Mouse (Mus musculus) left cerebral cortex, postnatal 25 days (tissue): ENCODE results near the gene Zdhhc7. TPM values are rescaled to one million over a fixed set of nuclear protein-coding genes. Genes with fewer than 3 reads are reported as not detected.
A peak's percentile ranks its signal among the peaks of the same experiment; 100 is the strongest.

ENCODE experiments used
- DNase-seq, 2 experiments: peaks; one replicate each; pipeline ENCODE4 v3.0.0; 2022; ENCODE audit warnings: low spot score in 2 of 2, mixed read lengths in 1 of 2
- intact Hi-C: fragments of 180-260 bp; cut with DNase I; formaldehyde crosslinking; loops from one replicate; pipeline ENCODE4 v1.15.1; 2025
- total RNA-seq, 2 experiments: library from RNA; stranded (reverse); gene quantifications; 2 replicates each; pipeline ENCODE4 v1.2.3; 2021

Zdhhc7 gene
- total RNA-seq, 2 experiments from 2014 or later: 36.5 to 40.0 TPM

DNA sequence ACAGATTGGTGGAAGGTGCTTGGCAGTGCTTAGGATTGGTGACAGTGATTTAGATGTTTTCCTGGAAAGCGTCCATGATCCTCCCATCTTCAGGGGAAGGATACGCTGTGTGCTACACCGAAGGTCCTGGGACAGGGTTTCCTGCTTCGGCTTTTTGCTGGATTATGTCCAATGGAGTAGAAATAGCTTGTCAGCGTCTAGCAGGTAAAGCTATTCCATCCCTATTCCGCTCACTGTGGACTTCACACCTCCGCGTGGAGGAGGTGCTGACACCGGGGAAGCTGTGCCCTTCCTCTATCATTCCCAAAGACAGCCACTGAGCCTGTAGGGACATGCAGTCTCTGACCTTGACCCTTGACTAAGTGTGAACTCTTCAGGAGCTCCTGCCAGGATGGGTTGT is 16.9 kb upstream of the Zdhhc7 start:
- no peak for DNase-seq
- intact Hi-C loops: loop anchor here (2.0 kb wide), 1 partner anchor 27 kb away; no protein-coding TSS in a partner anchor

DNA sequence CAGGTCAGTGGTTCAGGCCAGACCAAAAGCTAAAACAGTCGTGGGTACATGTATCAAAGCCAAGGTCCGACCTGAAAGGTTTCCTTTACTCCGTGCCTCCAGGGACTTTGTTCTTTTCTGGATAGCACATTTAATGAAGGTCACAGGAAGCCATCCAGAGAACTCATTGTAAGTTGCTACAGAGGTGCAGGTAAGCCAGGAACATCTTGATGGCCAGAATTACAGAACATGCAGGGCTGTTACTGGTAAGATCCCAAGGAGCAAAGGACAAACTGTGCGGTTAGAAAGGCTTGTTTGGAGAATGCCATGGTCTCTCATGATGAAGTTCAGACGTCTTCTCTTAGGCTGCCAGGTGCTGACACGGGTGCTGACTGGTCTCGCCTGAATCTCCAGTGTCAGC is 15.3 kb upstream of the Zdhhc7 start:
- DNase-seq: no peak
- intact Hi-C loops: no loop called here

DNA sequence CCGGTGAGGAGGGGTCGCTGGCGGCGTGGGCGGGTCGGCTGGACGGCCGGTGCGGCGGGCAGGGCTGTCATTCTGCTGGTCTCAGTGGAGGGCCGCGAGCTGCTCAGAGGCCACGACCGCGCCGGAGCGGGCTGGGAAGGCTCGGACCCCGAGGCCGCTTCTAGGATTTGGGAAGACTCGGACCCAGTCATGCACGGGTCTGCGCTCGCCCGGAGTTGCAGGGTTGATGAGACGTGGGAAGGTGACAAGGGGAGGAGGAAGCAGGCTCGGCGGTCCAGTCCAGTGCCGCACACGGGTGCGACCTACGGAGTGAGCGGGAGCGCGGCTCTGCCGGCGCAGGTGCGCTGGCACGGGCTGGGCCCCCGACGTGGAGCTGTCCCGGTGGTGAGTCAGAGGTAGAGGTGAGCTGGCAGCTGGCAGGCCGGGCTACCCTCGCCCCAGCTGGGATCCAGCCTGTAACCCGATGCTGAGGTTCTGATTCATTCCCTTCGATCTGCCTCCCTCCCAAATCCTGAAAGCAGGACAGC is 13.1 kb upstream of the Zdhhc7 start:
- intact Hi-C loops: no loop called here

DNA sequence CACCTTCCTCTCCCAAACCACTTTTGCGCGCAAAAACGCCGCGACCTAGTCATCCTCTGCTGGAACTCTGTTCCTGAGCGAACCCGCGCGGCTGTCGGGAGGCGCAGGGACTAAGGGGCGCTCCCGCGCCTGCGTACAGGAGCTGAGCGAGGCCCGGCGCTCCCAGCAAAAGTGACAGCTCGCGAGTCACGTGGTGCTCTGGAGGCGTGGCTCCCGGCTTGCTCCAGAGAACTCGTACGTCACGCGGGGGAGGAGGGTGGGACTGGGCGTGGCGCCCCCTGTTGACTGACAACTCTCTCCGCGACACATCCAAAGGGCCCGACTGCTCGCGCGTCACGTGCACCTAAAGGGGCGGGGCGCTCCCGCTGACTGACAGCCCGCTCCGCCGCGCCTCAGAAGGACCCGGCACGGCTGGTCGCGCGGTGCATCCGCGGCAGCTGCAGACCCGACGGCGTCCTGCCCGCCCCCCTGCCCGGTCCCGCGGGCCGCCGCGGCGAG is 12.5 kb upstream of the Zdhhc7 start, which contains the start of gene 6430548M08Rik:
TSS of gene 6430548M08Rik (plus strand) at position 395 of the 498 bp plus-strand sequence.
- intact Hi-C loops: no loop called here
- peak; percentile 100 for DNase-seq

More for the DNA sequence above, 13.1 kb upstream of the Zdhhc7 start:
- peak; percentile 27 to 34 for DNase-seq

DNA sequence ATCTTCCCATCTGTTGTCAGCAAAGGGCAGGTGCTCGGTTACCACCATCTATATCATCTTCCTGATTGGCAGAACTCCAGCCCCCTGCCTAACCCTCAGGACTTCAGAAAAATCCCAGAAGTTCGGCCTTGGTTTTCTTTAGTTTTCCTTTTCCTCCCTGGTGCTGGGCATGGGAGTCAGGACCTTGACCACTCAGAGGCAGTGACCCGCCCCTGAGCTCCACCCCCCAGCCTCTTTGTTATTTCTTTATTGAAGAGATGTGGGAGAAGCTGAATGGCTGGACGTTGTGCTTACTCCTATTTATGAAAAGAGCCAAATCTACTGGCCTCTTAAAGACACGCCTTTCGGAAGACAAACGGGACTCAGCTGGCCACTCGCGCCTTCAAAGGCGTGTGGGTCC is 12.0 kb upstream of the Zdhhc7 start:
- no peak for DNase-seq
- intact Hi-C loops: no loop called here

DNA sequence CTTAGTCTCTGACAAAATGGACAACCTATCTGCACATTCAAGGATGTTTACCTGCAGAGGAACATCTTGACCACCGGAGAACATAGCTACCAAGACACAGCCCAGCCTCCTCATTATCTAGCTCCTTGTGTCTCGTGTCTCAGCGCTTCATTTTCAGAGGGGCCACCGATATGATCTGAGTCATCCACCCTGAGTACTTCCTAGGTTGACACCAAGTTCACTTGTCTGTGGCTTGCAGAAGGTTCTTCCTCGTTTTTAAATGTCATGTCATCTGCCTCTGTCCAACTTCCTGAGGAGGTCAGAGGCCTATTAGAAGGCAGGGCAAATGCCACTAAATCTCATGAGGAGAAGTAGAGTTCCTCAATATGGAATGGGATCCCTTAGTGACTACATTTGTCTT is 11.3 kb upstream of the Zdhhc7 start:
- DNase-seq: no peak
- intact Hi-C loops: no loop called here

DNA sequence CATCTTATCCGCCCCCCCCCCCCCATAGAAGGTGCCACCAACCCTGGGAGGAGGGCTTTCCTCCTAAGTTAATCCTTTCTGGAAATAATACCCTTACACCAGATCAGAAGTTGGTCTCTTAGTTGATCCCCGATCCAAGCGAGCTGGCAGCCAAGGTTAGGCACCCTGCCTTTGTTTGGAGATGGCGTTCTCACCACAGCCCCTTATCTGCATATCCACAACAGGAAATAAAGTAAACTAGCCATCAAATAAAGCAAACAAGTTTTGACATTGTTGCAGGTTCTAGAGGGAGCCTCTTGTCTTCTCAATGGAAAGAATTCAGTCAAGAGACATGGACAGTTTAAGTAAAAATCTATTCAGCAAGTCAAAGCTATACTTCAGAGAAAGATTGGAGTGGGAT is 10.1 kb upstream of the Zdhhc7 start:
- DNase-seq: no peak
- intact Hi-C loops: no loop called here

DNA sequence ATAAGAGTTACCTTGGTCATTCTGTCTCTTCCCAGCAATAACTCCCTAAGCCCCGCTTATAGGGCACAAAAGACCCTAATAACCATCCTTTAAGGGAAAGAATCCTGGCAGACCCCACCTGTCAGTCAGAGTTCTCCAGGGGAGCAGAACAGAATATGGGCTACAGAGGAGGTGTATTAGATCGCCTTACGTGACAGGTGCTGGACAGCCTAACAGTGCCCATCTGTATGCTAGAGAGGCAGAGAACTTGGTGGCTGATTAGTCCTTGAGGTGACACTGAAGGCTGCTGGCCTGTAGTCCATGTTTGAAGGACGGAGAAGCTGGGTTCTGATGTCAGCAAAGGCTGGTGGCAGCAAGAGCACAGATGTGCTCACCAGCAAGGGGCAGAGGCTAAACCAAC is 9.7 kb upstream of the Zdhhc7 start:
- intact Hi-C loops: no loop called here
- DNase-seq: no peak

DNA sequence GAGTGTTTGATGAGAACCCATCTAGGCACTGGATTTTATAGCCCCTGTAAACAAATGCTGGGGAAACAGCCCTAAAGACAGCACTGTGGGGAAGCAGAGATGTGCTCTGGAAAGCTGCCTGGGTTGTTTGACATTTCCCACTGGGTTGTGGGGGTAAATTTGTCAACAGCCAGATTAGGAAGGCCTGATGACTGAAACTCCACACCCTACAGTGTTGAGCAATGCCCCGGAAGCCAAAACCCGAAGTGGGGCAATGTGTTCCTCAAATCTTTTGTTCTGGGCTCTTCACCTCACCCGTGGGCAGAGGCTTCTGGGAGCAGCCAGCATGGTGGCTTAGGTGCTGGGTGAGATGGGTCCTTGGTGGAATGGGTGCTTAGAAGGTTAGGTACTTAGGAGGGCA is 7.9 kb upstream of the Zdhhc7 start:
- DNase-seq: no peak
- intact Hi-C loops: no loop called here

DNA sequence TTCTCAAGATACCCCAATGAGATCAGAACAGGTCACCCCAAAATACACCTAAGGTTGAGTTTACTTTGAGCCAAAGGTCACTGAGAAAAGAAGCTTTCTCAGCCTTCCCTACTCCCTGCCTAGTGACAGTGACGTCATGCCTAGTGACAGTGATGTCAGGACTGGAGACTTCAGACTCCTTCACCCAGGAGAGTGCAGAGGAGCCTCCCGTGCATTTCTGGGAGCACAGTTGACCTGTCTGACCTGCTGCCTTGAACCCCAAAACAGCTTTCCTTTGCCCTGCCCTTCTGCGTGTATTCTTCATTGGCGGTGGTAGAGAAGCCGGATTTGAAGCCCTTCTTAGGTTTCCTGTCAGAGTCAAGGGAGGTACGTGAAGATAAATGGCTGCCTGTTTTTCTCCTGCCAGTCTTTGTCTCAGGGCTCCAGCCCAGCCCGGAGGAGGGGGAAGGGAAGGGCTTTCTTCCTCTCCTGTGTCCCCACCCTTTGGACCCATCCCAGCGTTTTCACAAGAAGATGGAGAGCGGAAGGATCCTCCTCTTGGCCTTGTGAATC is 3.5 kb upstream of the Zdhhc7 start:
- no peak for DNase-seq
- intact Hi-C loops: no loop called here

DNA sequence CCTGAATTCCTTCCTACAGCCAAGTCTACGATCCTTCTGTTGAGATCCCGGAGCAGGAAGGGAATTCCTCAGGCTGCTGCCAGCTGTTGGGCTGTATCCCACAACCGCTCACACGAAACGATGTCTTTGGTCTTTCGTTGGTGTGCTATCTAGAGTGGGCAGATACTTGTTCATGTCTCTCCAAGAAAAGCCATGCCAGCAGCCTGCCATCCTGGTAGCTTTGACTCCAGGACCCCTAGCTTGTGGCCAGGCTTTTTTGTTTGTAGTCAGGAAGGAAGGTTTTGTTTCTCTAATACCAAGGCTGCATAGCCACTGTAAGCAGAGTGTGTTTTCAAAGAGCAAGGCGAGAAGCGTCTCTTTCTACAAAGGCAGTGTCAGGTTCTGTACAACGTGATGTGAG is 2.6 kb upstream of the Zdhhc7 start:
- DNase-seq: no peak
- intact Hi-C loops: no loop called here

DNA sequence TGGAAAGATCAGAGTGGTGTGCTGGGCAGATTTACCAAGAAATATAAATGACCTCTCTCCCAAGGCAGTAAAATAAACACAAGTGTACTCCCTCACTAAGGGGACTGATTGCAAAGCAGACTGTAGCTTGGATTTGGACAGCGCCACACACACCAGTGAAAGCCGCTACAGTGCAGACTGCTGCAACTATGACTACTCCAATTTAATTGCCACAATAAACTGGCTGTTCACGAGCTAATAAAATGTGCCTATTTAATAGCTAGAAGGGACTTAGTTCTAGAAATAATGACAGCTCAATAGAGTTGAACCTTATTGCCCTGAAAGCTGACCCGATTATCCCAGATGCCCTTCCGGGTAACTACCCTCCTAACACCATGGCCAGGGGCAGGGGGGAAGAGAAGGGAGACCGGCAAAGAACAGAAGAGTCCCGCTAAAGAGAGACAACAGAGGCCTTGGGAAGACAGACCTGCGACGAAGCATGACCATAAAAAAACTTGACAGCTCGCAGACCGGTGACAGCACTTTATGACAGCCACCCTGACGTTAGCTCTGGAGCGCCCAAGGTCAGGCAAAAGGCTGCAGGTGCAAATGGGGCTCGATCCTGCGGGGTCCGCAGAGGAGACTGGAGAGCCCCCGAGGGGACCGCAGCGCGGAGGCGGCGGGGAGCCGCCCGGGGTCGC is 754 bp downstream of the Zdhhc7 start:
- intact Hi-C loops: no loop called here
- no peak for DNase-seq

DNA sequence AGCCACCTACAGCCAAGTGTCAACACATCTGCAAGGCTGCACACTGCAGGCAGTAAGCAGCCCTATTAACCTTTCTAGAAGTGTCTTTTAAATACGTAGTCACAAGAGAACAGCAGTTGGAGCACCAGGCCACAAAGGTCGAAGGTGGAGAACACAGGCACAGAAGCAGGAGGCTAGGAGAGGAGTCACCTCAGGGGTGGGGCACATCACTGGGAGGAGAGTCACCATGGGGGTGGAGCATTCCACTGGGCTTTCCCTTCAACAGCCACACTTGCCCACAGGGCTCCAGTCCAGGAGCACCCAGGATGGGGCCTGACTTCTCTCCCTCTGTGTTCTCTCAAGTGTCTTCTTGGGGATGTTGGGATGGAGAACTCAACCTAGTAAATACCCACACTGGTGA is 4.8 kb downstream of the Zdhhc7 start:
- intact Hi-C loops: no loop called here
- DNase-seq: no peak

DNA sequence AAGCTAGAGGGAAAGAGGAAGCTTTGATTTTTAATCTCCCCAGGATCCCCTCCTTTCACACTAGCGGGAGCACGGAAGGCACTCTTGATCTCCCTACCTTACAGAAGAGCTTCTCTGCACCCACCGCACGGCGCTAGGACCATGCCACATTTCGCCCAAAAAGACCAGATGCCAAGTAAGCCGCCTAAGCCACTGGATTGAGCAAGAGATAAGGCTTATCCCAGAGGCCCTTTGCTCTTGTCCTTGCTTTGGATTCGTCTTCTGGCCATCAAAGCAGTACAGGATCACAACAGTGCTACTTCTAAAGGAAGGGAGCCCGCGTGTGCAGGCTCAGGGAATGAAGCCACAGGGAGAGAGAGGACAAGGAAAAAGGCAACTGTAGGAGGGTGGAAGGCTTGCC is 6.5 kb downstream of the Zdhhc7 start:
- no peak for DNase-seq
- intact Hi-C loops: no loop called here

DNA sequence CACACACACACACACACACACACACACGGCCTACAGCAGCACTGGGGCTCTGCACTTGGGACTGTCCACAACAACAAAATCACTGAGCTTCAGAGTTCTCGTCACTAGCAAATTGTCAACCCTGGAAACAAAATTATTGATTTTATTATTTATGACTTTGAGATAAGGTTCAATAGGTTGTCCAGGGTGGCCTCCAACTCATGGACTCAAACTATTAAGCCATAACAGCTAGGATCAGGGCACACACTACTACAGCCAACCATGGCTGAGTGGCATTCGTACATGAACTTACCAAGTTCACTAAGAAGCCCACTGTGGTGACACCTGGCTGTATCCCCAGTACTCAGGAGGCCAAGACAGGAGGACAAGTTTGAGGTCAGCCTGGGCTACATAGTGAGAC is 8.2 kb downstream of the Zdhhc7 start:
- no peak for DNase-seq
- intact Hi-C loops: no loop called here

DNA sequence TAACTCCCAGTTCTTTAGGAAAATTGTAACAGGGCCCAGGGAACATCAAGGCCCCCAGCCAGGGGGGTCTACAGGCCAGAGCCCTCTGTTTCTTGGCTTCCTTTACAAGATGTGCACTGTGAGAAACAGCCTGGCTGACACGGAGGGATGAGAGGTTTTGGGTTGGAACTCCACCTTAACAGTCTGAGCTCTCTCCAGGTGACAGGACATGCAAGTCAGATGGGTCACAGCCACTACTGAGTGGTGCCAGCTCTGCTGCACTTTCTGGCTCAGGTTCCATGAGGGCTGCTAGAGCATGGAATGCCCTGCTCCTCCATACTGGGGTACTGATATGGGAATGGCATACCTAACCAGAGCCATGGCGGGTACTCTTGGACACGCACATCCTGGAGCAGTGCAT is 10.2 kb downstream of the Zdhhc7 start:
- intact Hi-C loops: no loop called here

DNA sequence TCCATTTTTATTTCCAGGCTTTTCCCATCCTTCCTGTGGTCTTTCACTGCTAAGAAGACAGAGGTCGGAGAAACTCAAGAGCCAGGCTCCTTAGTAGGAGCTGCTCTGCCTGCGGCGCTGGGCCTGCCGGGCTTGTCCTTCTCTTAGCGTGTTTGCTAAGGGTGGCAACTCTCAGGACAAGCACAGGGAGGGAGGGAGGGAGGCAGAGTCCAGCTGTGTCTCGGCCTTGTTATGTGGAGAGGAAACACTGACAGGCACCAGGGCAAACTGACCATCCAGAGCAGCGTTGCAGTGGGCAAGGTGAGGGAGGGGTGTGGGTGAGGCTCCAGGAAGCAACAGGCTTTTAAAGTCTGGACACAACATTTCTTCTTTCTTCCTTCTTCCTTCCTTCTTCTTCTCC is 11.8 kb downstream of the Zdhhc7 start:
- DNase-seq: no peak
- intact Hi-C loops: no loop called here

More for the DNA sequence above, 10.2 kb downstream of the Zdhhc7 start:
- DNase-seq: no peak

DNA sequence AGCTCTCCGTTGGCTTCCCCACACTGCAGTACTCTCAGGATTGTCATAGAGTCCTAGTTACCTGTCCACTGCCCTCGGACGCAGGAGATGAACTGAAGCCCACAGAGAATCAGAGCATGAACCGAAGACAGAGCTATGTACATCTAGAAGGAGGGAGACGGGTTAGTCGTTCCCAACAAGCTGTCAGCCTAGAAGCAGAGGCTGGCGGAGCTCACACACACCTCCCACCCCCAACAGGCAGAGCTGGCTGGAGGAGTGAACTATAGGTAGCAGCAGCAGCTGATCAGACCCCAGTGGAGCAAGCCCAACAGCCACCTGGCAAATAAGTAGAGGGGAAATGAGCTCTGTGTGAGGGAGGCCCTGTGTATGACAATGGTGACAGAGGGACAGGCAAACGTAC is 16.5 kb downstream of the Zdhhc7 start:
- DNase-seq: peak in 1 of 2 experiments; percentile 57
- intact Hi-C loops: no loop called here

DNA sequence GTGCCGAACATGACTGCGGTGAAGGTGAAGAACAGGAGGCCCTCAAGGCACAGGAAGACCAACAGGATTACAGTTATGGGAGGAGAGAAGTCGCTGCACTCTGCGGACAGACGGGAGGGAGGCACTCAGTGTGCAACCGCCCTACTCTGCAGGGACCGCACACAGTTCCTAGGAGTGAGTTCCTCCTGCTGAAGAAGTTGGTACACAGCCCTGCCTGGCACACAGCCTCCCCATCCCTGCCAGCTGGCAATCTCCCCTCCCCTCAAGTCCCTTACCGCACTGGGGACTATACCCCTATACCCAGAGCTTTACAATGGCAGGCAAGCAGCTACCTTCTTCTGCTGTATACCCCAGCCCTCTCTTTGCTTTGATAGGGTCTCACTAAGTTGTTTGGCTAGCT is 18.0 kb downstream of the Zdhhc7 start:
- intact Hi-C loops: no loop called here
- DNase-seq: peak in 1 of 2 experiments; percentile 30

DNA sequence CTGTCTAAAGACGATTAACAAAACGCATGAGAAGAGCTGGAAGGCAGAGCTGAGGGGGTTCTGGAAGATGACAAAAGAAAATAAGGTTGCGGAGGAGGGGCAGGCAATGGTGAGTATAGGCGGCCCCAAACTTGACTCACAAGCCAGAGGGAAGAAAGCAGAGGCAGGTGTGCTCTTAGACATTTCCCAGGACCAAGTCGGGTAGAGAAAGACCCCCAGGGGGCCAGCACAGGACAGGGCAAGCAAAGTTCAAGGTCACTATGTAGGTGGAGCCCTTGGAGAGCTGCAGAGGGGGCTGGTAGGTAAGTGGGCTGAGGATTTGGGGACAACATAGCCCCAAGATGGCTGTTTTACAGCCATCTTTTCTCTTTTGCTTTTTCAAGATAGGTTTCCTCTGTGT is 21.9 kb downstream of the Zdhhc7 start:
- no peak for DNase-seq
- intact Hi-C loops: no loop called here

DNA sequence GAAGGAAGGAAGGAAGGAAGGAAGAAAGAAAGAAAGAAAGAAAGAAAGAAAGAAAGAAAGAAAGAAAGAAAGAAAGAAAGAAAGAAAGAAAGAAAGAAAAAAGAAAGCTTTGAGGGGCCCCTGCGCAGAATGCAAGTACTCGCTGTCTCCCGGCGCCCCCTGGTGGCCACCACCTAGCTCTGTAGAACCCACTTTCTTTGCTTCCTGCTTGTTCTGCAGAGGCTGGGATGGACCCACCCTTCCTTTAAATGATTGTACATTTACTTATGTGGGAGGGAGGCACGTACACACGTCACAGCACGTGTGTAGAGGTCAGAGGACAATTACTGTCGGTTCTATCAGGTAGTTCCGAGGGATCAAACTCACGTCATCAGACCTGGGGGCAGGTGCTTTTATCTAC is 23.2 kb downstream of the Zdhhc7 start:
- DNase-seq: peak; percentile 75 to 81
- intact Hi-C loops: loop anchor here (1.0 kb wide), 1 partner anchor 134 kb away; no protein-coding TSS in a partner anchor
